Mouse (Mus musculus) R1 (cell line): Measurements from ENCODE around the gene St8sia1.
A peak's percentile ranks its signal among the peaks of the same experiment; 100 is the strongest.

Experiments used
- DNase-seq: peaks from one replicate; pipeline ENCODE4 v3.0.0-alpha.2; 2018; ENCODE audit warnings: low read depth, low spot score

The St8sia1 gene

GRCm38 (mm10) chr6:142825449-142825848 lies 138.8 kb downstream of the St8sia1 start:
- DNase-seq = no peak

- DNase-seq = no peak
These were observed 141.1 kb downstream of the St8sia1 start for GRCm38 (mm10) chr6:142823008-142823787.

- no peak for DNase-seq
These were observed 145.9 kb downstream of the St8sia1 start for GRCm38 (mm10) chr6:142818306-142818705.

GRCm38 (mm10) chr6:142815513-142815912 lies 148.7 kb downstream of the St8sia1 start:
- DNase-seq = no peak

- peak; percentile 94 for DNase-seq
These were observed 149.7 kb downstream of the St8sia1 start for GRCm38 (mm10) chr6:142814495-142814921.

GRCm38 (mm10) chr6:142814011-142814410 lies 150.2 kb downstream of the St8sia1 start:
- no peak for DNase-seq

GRCm38 (mm10) chr6:142812969-142813368 lies 151.3 kb downstream of the St8sia1 start:
- DNase-seq = no peak

- DNase-seq = no peak
These were observed 154.0 kb downstream of the St8sia1 start for GRCm38 (mm10) chr6:142810239-142810638.

GRCm38 (mm10) chr6:142809373-142810098 lies 154.7 kb downstream of the St8sia1 start:
- peak; percentile 62 for DNase-seq

- no peak for DNase-seq
These were observed 157.9 kb downstream of the St8sia1 start for GRCm38 (mm10) chr6:142806326-142806725.

GRCm38 (mm10) chr6:142804402-142804801 lies 159.8 kb downstream of the St8sia1 start, which contains the start of gene Sult6b2:
TSS of gene Sult6b2 (minus strand) at chr6:142804502.
- no peak for DNase-seq

GRCm38 (mm10) chr6:142802617-142803525 lies 161.4 kb downstream of the St8sia1 start:
- no peak for DNase-seq

- no peak for DNase-seq
These were observed 162.6 kb downstream of the St8sia1 start for GRCm38 (mm10) chr6:142801687-142802086.

GRCm38 (mm10) chr6:142799704-142800374 lies 164.4 kb downstream of the St8sia1 start:
- DNase-seq = no peak

- DNase-seq = no peak
These were observed 165.4 kb downstream of the St8sia1 start for GRCm38 (mm10) chr6:142798837-142799236.

- DNase-seq = no peak
These were observed 166.3 kb downstream of the St8sia1 start for GRCm38 (mm10) chr6:142797996-142798395.

GRCm38 (mm10) chr6:142795655-142796441 lies 168.4 kb downstream of the St8sia1 start:
- DNase-seq = no peak

- no peak for DNase-seq
These were observed 169.2 kb downstream of the St8sia1 start for GRCm38 (mm10) chr6:142795087-142795486.

- DNase-seq = no peak
These were observed 170.8 kb downstream of the St8sia1 start for GRCm38 (mm10) chr6:142793468-142793867.

GRCm38 (mm10) chr6:142792241-142792968 lies 171.8 kb downstream of the St8sia1 start:
- no peak for DNase-seq
